Mouse (Mus musculus): ENCODE measurements around the gene Zfp422. TPM values are rescaled to one million over a fixed set of nuclear protein-coding genes. Genes with fewer than 3 reads are reported as not detected.
"Not testable (repeated sequence)": the region's sequence is repeated elsewhere in the genome, so short reads cannot be mapped to it uniquely, and the experiment has no call there.

The Zfp422 gene
- polyA plus RNA-seq, 1 experiment from 2014 or later, result 218 TPM

- H3K36me3 ChIP-seq, result peaks cover 26% of the 10 kb centered on the region
- no peaks in the 10 kb centered on the region for H3K27me3 ChIP-seq
- H3K27ac ChIP-seq, result peak overlapping the region; percentile 92
- 16% methylated on average over 9 of the region's 9 CpGs for WGBS
- H3K4me3 ChIP-seq, result peak overlapping the region; percentile 87
- no peaks in the 10 kb centered on the region for H3K9me3 ChIP-seq
- ATAC-seq (ENCODE audit: insufficient number of reproducible peaks, insufficient read depth, low FRiP score, low TSS enrichment, low read depth), result no peak
- H3K4me1 ChIP-seq, result 0 out of 2 replicates have a peak, but pooled peaks cover 3% of the 10 kb centered on the region
- H3K9ac ChIP-seq, result peak overlapping the region; percentile 98
- peak overlapping the region; percentile 73 for H3K4me2 ChIP-seq
These were observed 704 bp downstream of the Zfp422 start for GRCm38 (mm10) chr6:116628095-116628494.

DNA sequence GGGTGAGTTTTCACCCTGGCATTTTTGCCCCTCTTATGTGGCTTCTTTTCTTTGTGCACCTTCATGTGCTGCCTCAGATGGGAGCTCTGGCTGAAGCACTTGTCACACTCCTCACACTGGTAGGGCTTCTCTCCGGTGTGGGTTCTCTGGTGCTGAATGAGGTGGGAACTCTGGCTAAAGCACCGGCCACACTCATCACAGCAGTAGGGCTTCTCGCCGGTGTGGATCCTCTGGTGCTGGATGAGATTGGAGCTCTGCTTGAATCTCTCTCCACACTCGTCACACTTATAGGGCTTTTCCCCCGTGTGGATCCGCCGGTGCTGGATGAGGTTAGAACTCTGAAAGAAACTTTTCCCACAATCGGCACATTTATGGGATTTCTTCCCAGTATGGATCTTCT, 2.4 kb downstream of the Zfp422 start:
- H3K9me3 ChIP-seq, H3K27ac ChIP-seq, H3K27me3 ChIP-seq: not testable (repeated sequence)

DNA sequence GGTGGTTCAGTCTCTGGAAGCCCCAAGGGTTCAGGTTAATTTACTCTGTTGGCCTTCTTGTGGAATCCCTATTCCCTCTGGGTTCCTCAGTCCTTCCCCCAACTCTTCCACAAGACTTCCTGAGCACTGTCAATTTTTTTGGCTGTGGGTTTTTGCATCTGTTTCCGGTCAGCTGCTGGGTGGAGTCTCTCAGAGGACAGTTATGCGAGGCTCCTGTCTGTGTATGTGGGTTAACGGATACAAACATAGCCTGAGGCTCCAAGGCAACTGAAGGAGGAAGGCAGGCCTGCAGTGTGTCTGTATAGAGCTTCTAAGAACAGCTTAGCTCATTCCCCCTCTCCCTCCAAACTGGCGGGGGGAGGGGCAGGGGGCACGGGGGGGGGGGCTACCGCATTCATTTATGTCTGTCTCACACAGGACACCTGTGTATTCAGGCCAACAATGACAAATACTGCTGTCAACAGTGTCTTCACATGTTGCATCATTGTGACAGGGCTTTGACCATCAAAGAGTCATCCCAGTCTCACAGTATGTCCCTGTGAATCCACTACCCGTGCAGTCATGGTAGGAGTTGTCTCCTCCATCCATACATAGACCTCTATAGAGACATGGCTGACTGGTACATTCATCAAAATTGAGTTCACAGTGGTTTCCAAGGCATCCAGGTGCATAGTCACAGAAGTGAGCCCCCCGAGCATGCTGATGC, 7.3 kb downstream of the Zfp422 start:
- Histone ChIP-seq H3K27me3 (no peaks in the 10 kb centered on the region), H3K4me3 (no peak overlapping the region), H3K4me2 (no peak overlapping the region), H3K27ac (no peak overlapping the region), H3K9me3 (no peaks in the 10 kb centered on the region), H3K36me3 (peaks cover 18% of the 10 kb centered on the region), H3K9ac (no peak overlapping the region), H3K4me1 (no peaks in the 10 kb centered on the region)
- 42% methylated on average over 8 of the region's 8 CpGs for WGBS
- ATAC-seq (ENCODE audit: insufficient number of reproducible peaks, insufficient read depth, low FRiP score, low TSS enrichment, low read depth), result no peak

More for the DNA sequence above, 2.4 kb downstream of the Zfp422 start:
- peaks cover 26% of the 10 kb centered on the region for H3K36me3 ChIP-seq
- H3K4me3 ChIP-seq; H3K4me1 ChIP-seq; H3K9ac ChIP-seq; ATAC-seq (ENCODE audit: insufficient number of reproducible peaks, insufficient read depth, low FRiP score, low TSS enrichment, low read depth); H3K4me2 ChIP-seq: not testable (repeated sequence)
- WGBS, result 97% methylated on average over 9 of the region's 9 CpGs

GRCm38 (mm10) chr6:116618073-116618472, 10.7 kb downstream of the Zfp422 start:
- Histone ChIP-seq H3K4me3 (no peak overlapping the region), H3K9ac (no peak overlapping the region), H3K36me3 (no peaks in the 10 kb centered on the region), H3K4me2 (no peak overlapping the region), H3K27ac (no peak overlapping the region), H3K27me3 (no peaks in the 10 kb centered on the region), H3K9me3 (no peaks in the 10 kb centered on the region), H3K4me1 (no peaks in the 10 kb centered on the region)
- no peak for ATAC-seq (ENCODE audit: insufficient number of reproducible peaks, insufficient read depth, low FRiP score, low TSS enrichment, low read depth)

- Histone ChIP-seq H3K36me3 (no peaks in the 10 kb centered on the region), H3K4me3 (no peak overlapping the region), H3K27ac (no peak overlapping the region), H3K4me1 (no peaks in the 10 kb centered on the region), H3K9me3 (no peaks in the 10 kb centered on the region), H3K9ac (no peak overlapping the region), H3K4me2 (no peak overlapping the region), H3K27me3 (no peaks in the 10 kb centered on the region)
- 92% methylated on average over 2 of the region's 2 CpGs for WGBS
- no peak for ATAC-seq (ENCODE audit: insufficient number of reproducible peaks, insufficient read depth, low FRiP score, low TSS enrichment, low read depth)
These were observed 13.1 kb downstream of the Zfp422 start for GRCm38 (mm10) chr6:116615719-116616118.

- ATAC-seq (ENCODE audit: insufficient number of reproducible peaks, insufficient read depth, low FRiP score, low TSS enrichment, low read depth), result no peak
- WGBS, result 47% methylated on average over 4 of the region's 4 CpGs
- no peaks in the 10 kb centered on the region for H3K9me3 ChIP-seq
- H3K27me3 ChIP-seq, result no peaks in the 10 kb centered on the region
- no peak overlapping the region for H3K9ac ChIP-seq
- no peak overlapping the region for H3K4me2 ChIP-seq
- H3K27ac ChIP-seq, result no peak overlapping the region
- H3K4me1 ChIP-seq, result no peaks in the 10 kb centered on the region
- no peaks in the 10 kb centered on the region for H3K36me3 ChIP-seq
- H3K4me3 ChIP-seq, result no peak overlapping the region
These were observed 21.6 kb downstream of the Zfp422 start for GRCm38 (mm10) chr6:116607230-116607629.

DNA sequence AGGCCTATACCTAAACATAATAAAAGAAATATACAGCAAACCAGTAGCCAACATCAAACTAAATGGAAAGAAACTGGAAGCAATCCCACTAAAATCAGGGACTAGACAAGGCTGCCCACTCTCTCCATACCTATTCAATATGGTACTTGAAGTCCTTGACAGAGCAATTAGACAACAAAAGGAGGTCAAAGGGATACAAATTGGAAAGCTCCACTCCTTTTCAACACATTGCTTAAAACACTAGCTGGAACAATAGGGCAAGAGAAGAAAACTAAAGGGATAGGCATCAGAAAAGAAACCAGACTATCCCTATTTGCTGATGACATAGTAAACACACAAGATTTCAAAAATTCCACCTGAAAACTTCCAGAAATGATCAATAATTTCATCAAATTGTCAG, 27.8 kb downstream of the Zfp422 start:
- not testable (repeated sequence) for H3K36me3 ChIP-seq; H3K27ac ChIP-seq; H3K9me3 ChIP-seq; H3K4me3 ChIP-seq; H3K4me2 ChIP-seq; H3K9ac ChIP-seq; H3K27me3 ChIP-seq; H3K4me1 ChIP-seq; ATAC-seq (ENCODE audit: insufficient number of reproducible peaks, insufficient read depth, low FRiP score, low TSS enrichment, low read depth)

DNA sequence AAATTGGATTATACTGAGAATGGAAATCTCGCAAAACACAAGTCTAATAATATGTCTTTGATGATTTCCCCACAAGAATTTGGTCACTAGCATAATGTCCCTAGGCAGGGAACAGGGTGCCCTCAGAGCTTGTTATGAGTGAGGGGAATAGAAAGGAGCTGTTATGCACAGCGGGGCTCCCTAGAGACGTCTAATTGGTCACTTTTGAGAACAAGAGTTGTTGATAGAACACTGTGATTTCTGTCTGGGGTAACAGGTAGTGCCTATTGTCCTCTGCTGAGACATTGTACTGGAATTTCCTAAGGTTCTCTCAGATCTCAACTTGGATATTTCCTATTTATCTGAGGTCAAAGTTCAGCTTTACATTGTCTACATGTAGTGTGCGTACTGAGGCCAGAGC, 44.7 kb downstream of the Zfp422 start, which contains the start of gene Olfr215:
Gene Olfr215 (minus strand): TSS at position 101 of the 400 bp plus-strand sequence.
- H3K4me3 ChIP-seq, result no peak within 1 kb of the TSS
- H3K27me3 ChIP-seq, result no peaks in the 10 kb centered on the region
- no peaks in the 10 kb centered on the region for H3K9me3 ChIP-seq
- H3K9ac ChIP-seq, result no peak within 1 kb of the TSS
- WGBS, result 52% methylated on average over 4 of the region's 4 CpGs
- no peak within 1 kb of the TSS for H3K4me2 ChIP-seq
- H3K27ac ChIP-seq, result no peak within 1 kb of the TSS
- no peaks in the 10 kb centered on the region for H3K4me1 ChIP-seq
- H3K36me3 ChIP-seq, result no peaks in the 10 kb centered on the region
- no peak for ATAC-seq (ENCODE audit: insufficient number of reproducible peaks, insufficient read depth, low FRiP score, low TSS enrichment, low read depth)

Small RNA genes within 50 kb of the gene (microRNA-seq; reads per million reads assigned to microRNA genes)
- 0.55 reads per million for gene Mir7043

Other genes starting within 250 kb of the Zfp422 start
- 1.0 and 1.7 TPM in 2 replicates for gene Alox5, start 167.8 kb downstream of the Zfp422 start, polyA plus RNA-seq (2015; fragmentation: Nextera tagmentation; extraction: Ambion mirVana)
- gene Olfr211, start 139.9 kb downstream of the Zfp422 start, polyA plus RNA-seq (2015; fragmentation: Nextera tagmentation; extraction: Ambion mirVana), result not detected in 2 replicates
- gene Olfr212, start 122.5 kb downstream of the Zfp422 start, polyA plus RNA-seq (2015; fragmentation: Nextera tagmentation; extraction: Ambion mirVana), result not detected in 2 replicates
- gene Olfr213, start 90.5 kb downstream of the Zfp422 start, polyA plus RNA-seq (2015; fragmentation: Nextera tagmentation; extraction: Ambion mirVana), result not detected in 2 replicates
- gene Gm5580, start 77.9 kb downstream of the Zfp422 start, polyA plus RNA-seq (2015; fragmentation: Nextera tagmentation; extraction: Ambion mirVana), result 0.60 and 2.1 TPM in 2 replicates
- not detected in 2 replicates for gene Olfr214, start 74.8 kb downstream of the Zfp422 start, polyA plus RNA-seq (2015; fragmentation: Nextera tagmentation; extraction: Ambion mirVana)
- gene Olfr215, start 44.8 kb downstream of the Zfp422 start, polyA plus RNA-seq (2015; fragmentation: Nextera tagmentation; extraction: Ambion mirVana), result not detected in 2 replicates
- gene Depp1, start 21.6 kb upstream of the Zfp422 start, polyA plus RNA-seq (2015; fragmentation: Nextera tagmentation; extraction: Ambion mirVana), result 16.5 and 19.9 TPM in 2 replicates
- gene Rassf4, start 45.0 kb upstream of the Zfp422 start, polyA plus RNA-seq (2015; fragmentation: Nextera tagmentation; extraction: Ambion mirVana), result 14.4 and 14.5 TPM in 2 replicates
- gene Tmem72, start 87.9 kb upstream of the Zfp422 start, polyA plus RNA-seq (2015; fragmentation: Nextera tagmentation; extraction: Ambion mirVana), result 0.04 and 0.07 TPM in 2 replicates